Mouse (Mus musculus): Measurements from ENCODE around the gene Cym.

Cym gene

GRCm38 (mm10) chr3:107229221-107229620 lies 7.7 kb upstream of the Cym start:
- in situ Hi-C loops (cut with MboI, MseI), result no loop called here

- in situ Hi-C loops (cut with MboI, MseI), result no loop called here
These were observed 4.3 kb upstream of the Cym start for GRCm38 (mm10) chr3:107225820-107226219.

- in situ Hi-C loops (cut with MboI, MseI), result no loop called here
These were observed 1.7 kb upstream of the Cym start for GRCm38 (mm10) chr3:107223230-107223629.

GRCm38 (mm10) chr3:107218572-107218971 lies 3.0 kb downstream of the Cym start:
- in situ Hi-C loops (cut with MboI, MseI), result no loop called here

DNA sequence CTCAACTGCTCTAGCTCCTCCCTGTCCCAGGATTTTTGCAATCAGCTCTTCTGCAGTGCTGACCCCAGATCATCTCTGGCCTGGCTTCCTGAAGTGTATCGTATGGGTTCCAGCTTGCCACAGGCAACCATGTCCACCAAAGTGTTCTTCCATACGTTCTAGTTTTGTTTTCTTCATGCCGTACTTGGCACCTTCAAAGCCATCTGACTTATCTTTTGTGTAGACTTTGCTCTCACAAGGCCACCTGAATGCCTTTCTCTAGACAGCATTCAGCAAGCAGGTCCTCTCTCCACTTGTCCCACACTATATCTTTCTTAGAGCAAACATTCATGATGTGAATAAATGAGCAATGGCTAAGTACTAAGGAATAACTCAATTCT lies 4.4 kb downstream of the Cym start:
- in situ Hi-C loops (cut with MboI, MseI), result no loop called here

DNA sequence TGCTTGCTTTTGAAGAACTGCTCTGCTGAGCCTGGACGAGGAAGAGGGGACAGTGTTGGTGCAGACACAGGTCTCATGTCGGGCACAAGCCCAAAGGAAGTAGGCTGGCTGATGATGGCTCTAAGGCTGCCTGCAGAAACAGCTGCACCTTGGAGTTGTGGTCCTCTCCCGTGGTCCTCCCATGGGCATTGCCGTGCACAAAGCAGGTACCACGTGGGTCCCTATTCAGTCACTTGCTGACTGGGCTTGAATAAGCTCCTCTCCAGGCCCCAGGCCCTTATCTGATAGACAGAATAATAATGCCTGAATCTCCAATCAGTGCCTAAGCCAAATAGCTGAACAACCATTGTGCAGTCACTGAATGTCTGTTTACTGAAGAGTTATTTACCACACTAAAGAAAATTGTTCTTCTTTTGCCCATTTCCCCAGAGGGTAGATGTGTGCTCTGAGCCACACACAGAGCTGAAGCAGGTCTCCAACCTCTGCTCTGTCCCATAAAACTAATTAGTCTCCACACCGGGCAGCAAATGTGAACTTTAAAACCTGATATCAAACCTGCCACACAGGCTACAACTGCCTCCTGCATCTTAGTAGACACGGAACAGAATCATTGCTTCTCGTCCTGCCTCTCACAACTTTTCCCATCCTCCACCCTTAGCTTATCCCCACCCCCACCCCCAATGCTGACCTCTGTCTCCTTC lies 5.0 kb downstream of the Cym start:
- in situ Hi-C loops (cut with MboI, MseI), result no loop called here

DNA sequence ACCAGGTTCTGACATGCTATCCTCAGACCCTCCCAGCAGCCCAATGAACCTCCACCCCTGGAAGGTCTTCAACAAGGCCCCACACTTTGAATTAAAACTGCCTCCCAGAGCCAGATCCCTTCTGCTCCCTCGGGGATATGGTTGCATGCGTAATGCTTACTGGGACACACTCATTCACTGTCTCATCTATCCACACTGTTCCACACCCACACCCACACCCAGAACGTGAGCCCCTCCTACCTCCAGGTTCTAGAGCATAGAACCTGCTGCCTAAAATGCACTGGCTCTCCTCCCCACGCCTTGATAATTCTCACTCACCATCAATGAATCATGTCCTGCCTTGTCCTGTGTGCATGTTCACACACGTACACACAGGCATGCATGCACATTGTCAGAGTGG lies 6.9 kb downstream of the Cym start:
- in situ Hi-C loops (cut with MboI, MseI), result no loop called here

DNA sequence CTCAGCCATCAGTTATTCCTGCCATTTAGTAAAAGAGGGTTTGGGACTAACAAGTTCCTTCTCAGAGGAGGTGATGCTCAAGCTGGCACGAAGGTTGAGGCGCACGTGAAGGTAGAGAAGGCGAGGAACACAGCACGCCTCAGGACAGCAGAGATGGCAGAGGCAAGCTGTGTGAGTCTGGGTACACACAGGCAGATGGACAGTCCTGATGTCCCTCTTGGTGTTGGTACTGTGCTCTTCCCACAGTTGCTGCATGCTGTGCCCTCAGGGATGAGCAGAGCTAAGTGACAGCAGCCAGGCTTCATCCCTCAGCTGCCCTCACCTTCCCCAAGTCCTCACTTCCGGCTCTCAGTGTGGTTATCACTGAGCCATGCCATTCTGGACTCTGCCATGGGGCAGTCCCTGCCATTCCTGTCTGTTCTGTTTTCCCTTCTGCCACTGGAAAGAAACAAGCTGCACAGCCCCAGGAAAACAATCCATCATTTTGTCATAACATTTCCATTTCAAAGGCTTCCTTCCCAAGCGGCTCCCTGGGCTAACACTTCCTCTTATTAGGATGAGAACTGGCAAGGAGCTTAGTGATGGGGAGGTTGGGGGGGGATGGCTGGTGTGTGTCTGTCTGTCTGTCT lies 13.8 kb downstream of the Cym start:
- in situ Hi-C loops (cut with MboI, MseI), result loop anchor here in 1 of 2 experiments (5.0 kb wide), 1 partner anchor 65 kb away; no protein-coding TSS in a partner anchor

GRCm38 (mm10) chr3:107206490-107207150 lies 14.9 kb downstream of the Cym start:
- in situ Hi-C loops (cut with MboI, MseI), result loop anchor here in 1 of 2 experiments (5.0 kb wide), 1 partner anchor 66 kb away; no protein-coding TSS in a partner anchor

- in situ Hi-C loops (cut with MboI, MseI), result loop anchor here in 1 of 2 experiments (5.0 kb wide), 1 partner anchor 66 kb away; no protein-coding TSS in a partner anchor
These were observed 15.5 kb downstream of the Cym start for GRCm38 (mm10) chr3:107205994-107206393.

GRCm38 (mm10) chr3:107205170-107205569 lies 16.4 kb downstream of the Cym start:
- in situ Hi-C loops (cut with MboI, MseI), result loop anchor here in 1 of 2 experiments (5.0 kb wide), 1 partner anchor 67 kb away; no protein-coding TSS in a partner anchor

DNA sequence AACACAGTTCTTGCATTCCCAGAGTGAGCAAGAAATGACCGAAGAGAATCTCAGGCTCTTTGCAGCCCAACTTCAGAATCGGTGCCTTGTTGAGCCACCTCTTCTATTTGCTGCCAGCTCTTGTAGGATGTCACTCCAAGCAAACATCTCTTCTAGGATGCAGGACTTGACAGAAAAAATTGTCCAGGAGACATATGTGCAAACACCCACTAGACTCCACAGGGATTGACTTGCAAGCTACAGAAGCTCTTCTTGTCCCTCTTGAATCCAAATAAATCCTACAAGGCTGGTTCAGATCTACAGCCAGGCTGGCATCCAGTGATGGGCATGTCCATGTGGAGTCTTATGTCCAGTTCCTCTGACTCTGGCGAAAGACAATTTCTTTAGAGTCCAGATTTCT lies 17.1 kb downstream of the Cym start:
- in situ Hi-C loops (cut with MboI, MseI), result no loop called here

GRCm38 (mm10) chr3:107201310-107202180 lies 20.0 kb downstream of the Cym start:
- in situ Hi-C loops (cut with MboI, MseI), result no loop called here

DNA sequence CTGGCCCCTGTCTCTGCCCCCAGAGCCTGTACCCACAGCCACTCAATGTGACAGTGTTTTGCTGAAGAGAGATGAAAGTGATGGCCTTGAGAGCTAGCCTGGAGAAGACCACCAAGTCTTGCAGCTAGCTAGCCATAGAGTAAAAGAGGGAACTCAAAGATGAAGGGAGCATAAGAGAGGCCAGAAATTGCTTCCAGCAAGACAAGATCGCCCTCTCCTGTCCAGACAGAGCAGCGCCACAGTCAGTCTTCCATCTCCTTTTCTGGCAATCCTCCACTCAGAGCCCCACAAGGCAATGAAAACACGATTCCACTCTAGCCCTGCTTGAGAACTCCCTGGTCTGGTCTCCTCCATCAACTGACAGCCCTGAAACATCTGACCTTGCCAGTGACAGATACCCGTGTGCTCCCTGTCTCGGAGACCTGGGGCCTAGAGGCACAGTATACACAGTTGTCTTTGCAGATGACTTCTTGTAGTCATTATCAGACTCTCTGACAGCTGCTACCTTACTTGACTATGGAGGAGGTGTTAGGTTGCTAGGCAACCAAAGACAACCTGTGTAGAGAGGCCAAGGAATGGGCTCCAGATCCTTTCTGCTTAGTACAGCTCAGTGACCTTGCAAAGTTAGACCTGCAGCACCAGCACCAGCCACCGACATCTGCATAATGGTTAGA lies 33.2 kb downstream of the Cym start:
- in situ Hi-C loops (cut with MboI, MseI), result loop anchor here (5.0 to 10.0 kb wide), 2 partner anchors 96 to 284 kb away; no protein-coding TSS in a partner anchor

GRCm38 (mm10) chr3:107187022-107187421 lies 34.5 kb downstream of the Cym start:
- in situ Hi-C loops (cut with MboI, MseI), result loop anchor here (5.0 to 10.0 kb wide), 2 partner anchors 95 to 282 kb away; no protein-coding TSS in a partner anchor

DNA sequence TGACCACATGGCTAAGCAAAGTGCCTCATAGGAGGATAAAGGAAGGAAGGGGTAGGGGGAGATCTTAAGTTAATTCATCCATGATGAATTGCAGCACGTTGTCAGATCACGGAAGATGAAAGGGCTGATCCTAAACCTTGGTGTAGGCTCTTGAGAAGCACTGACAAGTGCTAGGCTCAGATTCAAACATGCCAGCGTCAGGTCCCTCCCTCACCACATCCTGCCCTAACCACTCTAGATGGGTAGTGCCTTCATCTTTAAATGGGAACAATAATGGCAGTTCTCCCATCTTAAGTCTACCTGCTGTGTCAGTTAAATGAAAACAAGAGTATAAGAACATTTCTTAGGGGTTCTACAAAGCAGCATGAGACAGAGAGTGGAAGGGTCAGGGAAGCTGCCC lies 35.9 kb downstream of the Cym start:
- in situ Hi-C loops (cut with MboI, MseI), result loop anchor here (5.0 to 10.0 kb wide), 2 partner anchors 93 to 281 kb away; no protein-coding TSS in a partner anchor

- in situ Hi-C loops (cut with MboI, MseI), result loop anchor here in 1 of 2 experiments (10.0 kb wide), 1 partner anchor 278 kb away; no protein-coding TSS in a partner anchor
These were observed 38.4 kb downstream of the Cym start for GRCm38 (mm10) chr3:107183178-107183577.

GRCm38 (mm10) chr3:107182756-107183155 lies 38.8 kb downstream of the Cym start, which contains the start of gene Kcna10:
Gene Kcna10, plus strand, starts transcription at chr3:107183056.
- in situ Hi-C loops (cut with MboI, MseI), result loop anchor here in 1 of 2 experiments (10.0 kb wide), 1 partner anchor 278 kb away; no protein-coding TSS in a partner anchor

GRCm38 (mm10) chr3:107180860-107181259 lies 40.7 kb downstream of the Cym start:
- in situ Hi-C loops (cut with MboI, MseI), result loop anchor here in 1 of 2 experiments (10.0 kb wide), 1 partner anchor 276 kb away; no protein-coding TSS in a partner anchor

GRCm38 (mm10) chr3:107176501-107176900 lies 45.0 kb downstream of the Cym start:
- in situ Hi-C loops (cut with MboI, MseI), result no loop called here
